Mouse (Mus musculus) thymus, postnatal 0 days (tissue): ENCODE results near the gene Znfx1. TPM values are rescaled to one million over a fixed set of nuclear protein-coding genes. Genes with fewer than 3 reads are reported as not detected.

ENCODE experiments used
- DNase-seq: peaks from one replicate; pipeline ENCODE4 v3.0.0-alpha.2; 2015; ENCODE audit warnings: low spot score
- polyA plus RNA-seq: library from polyadenylated mRNA; unstranded; fragments of >200 nt; fragmentation: Nextera tagmentation; extraction: Ambion mirVana; gene quantifications from 2 replicates; pipeline ENCODE4 v1.2.1, GENCODE M21; 2015

Znfx1 gene
- polyA plus RNA-seq, 1 experiment from 2014 or later = 10.5 TPM

DNA sequence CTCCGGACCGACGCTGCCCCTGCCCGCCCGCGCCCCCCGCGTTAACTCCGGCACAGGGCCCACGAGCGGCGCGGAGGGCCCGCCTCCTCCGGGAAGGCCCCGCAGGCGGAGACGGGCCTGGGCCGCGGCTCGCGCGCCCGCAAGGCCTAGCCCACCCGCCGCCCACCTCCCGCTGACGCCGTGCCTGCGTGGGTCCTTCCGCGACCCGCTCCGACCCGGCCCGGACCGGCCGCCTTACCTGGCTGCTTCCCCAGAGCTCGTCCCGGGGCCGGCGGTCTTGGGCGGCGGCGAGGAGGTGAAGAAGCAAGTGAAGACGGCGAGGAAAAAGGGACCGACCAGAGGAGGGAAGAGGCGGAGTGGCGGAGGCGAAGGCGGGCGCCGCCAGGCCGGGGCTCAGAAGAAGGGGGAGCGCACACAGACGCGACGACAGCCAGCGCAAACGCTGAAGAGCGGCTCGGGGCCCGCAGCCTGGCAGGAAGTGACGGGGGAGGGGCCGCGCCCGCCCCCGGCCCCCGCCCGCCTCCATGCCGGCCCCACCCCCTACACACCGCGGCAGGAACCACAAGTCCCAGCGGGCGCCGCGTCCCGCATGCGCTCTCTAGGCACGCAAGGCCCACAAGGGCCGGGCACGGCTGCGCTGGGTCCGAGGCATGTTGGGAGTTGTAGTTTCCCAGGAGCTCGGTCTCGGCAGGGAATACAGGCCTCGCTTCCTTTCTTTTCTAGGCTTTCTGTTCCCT, 66.9 kb downstream of the Znfx1 start, which contains the start of gene Stau1:
Stau1 (minus strand) TSS at position 504 of the 737 bp plus-strand sequence.
- DNase-seq = peak; percentile 98

DNA sequence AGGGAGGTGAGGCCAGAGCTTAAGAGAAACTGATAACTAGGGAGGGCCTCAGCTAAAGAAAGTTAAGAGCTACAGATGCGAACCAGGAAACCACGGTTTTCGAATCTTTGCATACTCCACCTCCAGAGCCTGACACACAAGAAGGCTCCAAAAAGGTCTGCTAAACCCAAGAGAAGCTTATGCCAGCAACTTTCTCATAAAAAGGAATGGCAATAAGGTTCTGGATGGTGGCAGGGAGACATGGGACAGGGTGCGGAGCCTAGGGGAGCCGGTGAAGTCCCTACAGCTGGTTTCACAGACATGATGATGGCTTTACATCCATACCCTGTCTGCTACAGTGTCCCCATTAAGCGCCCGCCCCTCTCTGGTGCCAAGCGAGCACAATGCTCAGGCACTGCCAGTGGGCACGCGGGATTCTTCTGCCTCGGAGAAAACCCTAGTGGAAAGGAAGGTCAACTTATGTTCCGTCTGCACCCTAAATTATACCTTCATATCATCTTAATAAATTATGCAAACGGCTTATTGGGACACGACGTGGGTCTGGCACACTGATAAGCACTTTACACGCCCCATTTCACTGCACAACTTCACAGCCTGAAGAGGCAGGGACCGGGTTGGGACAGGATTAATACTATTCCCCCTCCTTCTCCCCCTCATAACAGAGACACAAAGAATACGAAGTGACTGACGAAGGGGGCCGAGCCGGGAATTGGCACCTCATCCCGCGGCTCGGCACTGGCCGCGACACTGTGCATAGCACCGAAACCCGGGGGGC, 67.6 kb downstream of the Znfx1 start:
- DNase-seq = peak; percentile 46

DNA sequence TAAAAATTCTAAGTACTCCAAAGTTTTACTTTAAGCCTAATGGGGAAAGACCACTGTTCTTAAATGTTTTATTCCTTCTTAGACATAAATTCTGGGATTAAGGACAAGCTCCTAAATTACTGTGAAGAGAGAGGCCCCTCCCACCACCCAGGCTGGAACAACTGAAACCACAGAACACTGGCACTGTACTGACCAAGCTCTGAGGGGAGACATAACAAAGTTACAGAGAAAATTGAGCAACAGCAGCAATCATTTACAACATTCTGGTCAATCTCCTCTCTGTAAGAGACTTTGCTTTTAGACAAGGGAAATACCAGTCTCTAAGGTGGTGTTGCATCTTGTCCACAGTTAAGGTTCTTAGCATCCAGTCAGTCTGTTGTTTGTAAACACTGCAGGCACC, 70.9 kb downstream of the Znfx1 start:
- no peak for DNase-seq

DNA sequence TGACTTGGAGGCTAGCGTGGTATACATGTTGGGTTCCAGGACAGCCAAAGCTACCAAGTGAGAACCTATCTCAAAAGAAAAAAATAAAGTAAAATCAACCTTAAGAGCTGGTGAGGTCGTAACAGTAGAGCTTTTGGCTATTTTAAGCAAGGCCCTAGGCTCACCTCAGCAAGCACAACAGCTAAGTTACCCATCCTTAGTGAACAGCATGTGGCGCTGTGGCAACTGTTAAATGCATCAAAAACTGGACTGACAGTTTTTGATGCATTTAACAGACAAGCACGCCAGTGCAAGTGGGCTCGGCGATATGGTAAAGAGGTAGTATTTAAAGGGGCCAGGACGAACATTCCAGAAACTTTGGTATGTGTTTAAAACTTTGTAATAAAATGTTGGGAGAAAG, 72.0 kb downstream of the Znfx1 start:
- no peak for DNase-seq

Other genes starting within 250 kb of the Znfx1 start
- 76.2 and 85.0 TPM in 2 replicates for gene Cse1l, start 157.0 kb downstream of the Znfx1 start, polyA plus RNA-seq
- 44.0 and 44.8 TPM in 2 replicates for gene Stau1, start 66.7 kb downstream of the Znfx1 start, polyA plus RNA-seq
- gene Ddx27, start 47.8 kb downstream of the Znfx1 start, polyA plus RNA-seq = 51.6 and 56.4 TPM in 2 replicates
- 0.36 and 0.55 TPM in 2 replicates for gene Kcnb1, start 127.1 kb upstream of the Znfx1 start, polyA plus RNA-seq
- gene Ptgis, start 177.6 kb upstream of the Znfx1 start, polyA plus RNA-seq = 1.7 and 2.2 TPM in 2 replicates